Mouse (Mus musculus): ENCODE measurements around the gene Ncapd2. TPM values are rescaled to one million over a fixed set of nuclear protein-coding genes. Genes with fewer than 3 reads are reported as not detected.

Gene Ncapd2
- polyA plus RNA-seq, 1 experiment, result 84.6 TPM

DNA sequence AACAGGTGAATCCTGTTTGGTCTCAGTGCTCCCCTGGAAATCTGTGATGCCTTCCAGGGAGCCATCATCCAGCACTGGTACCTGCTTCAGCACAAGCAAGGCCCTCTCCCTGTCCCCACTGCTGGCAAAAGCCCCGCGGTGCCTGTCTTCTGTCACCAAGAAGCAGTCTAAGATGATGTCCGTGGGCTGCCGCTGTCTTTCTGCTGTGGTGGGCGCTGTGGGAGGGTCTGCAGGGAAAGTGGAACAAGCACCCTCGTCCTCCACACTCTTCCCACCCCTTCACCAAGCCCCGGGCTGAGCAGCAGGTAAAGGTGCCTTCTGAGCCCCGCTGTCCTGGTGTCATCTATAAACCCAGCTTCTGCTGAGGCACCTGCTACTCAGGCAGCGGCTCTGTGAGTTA, 39.1 kb upstream of the Ncapd2 start:
- WGBS, result 61% methylated on average over 9 of the region's 9 CpGs
- Histone ChIP-seq H3K4me3 (ENCODE audit: extremely low read depth, insufficient read depth, insufficient read length) (peak overlapping the region; percentile 25; the same call in 1 of the 2 replicates), H3K27me3 (ENCODE audit: control insufficient read depth, insufficient read depth, low read length) (no peaks in the 10 kb centered on the region), H3K27ac (ENCODE audit: insufficient read depth, low read length) (peak overlapping the region; percentile 98), H3K4me1 (ENCODE audit: control insufficient read depth, insufficient read depth, insufficient read length) (peaks cover 9% of the 10 kb centered on the region; the same call in 1 of the 2 replicates), H3K36me3 (ENCODE audit: control insufficient read depth, insufficient read depth, low read length) (peaks cover 24% of the 10 kb centered on the region)
- no peak for DNase-seq (ENCODE audit: low read depth in 1 of 2, low spot score in 2 of 2)
- TF ChIP-seq POLR2A (IDR thresholded peaks at IDR 0.05; ENCODE audit: low read depth, low read length) (no peak), CTCF (IDR thresholded peaks at IDR 0.05; ENCODE audit: extremely low read depth, insufficient read depth, insufficient read length, insufficient replicate concordance) (no peak)

DNA sequence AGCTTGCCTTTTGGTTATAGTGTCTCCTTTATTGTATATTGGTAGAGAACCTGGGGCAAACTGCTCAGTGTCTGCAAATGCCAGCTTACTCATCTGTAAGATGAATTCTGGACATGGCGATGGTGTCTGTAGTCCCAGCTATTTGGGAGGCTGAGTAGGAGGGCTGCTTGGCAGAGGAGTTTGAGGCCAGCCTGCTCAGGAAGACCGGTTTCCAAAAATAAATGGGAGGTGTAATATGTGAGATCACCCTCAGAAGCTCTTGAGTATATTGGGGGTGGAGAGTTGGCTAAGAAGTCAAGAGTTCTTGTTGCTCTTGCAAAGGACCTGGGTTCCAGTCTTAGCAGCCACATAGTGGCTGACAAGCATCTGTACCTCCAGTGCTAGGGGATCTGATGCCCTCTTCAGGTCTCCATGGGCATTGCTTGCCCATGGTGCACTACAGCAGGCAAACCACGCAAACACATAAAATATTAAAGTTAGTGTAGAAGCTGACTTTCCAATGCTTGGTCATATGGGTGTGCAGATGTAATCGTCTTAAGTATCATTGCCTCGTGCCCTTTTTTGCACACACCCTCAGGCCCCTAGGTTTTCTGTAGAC, 34.1 kb upstream of the Ncapd2 start:
- no peak overlapping the region for H3K27ac ChIP-seq (ENCODE audit: insufficient read depth, low read length)

DNA sequence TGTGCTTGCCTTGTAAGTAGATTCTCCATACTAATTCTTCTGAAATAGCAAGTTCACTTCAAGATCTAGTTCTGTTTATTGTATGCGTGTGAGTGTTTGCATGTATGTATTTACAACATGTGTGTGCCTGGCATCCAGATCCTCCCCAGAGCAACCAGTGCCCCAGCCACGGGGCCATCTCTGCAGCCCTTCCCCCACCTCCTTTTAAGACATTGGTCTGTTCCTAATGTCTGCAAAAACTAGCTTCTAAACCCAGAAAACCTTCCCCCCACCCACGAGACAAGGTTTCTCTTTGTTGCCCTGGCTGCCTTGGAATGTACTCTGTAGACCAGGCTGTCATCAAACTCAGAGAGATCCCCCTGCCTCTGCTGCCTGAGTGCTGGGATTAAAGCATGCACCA, 31.1 kb upstream of the Ncapd2 start:
- Histone ChIP-seq H3K4me1 (ENCODE audit: control insufficient read depth, insufficient read depth, insufficient read length) (peaks cover 23% of the 10 kb centered on the region), H3K27me3 (ENCODE audit: control insufficient read depth, insufficient read depth, low read length) (no peaks in the 10 kb centered on the region), H3K27ac (ENCODE audit: insufficient read depth, low read length) (peak overlapping the region; percentile 88), H3K4me3 (ENCODE audit: extremely low read depth, insufficient read depth, insufficient read length) (no peak overlapping the region; the same call in 1 of the 2 replicates), H3K36me3 (ENCODE audit: control insufficient read depth, insufficient read depth, low read length) (peaks cover 48% of the 10 kb centered on the region)
- TF ChIP-seq POLR2A (IDR thresholded peaks at IDR 0.05; ENCODE audit: low read depth, low read length) (no peak), CTCF (IDR thresholded peaks at IDR 0.05; ENCODE audit: extremely low read depth, insufficient read depth, insufficient read length, insufficient replicate concordance) (no peak)
- WGBS, result 26% methylated on average over 3 of the region's 3 CpGs
- DNase-seq (ENCODE audit: low read depth in 1 of 2, low spot score in 2 of 2), result no peak

More for the DNA sequence above, 34.1 kb upstream of the Ncapd2 start:
- TF ChIP-seq POLR2A (IDR thresholded peaks at IDR 0.05; ENCODE audit: low read depth, low read length), result no peak
- peak; percentile 50; the same call in 1 of the 2 replicates for TF ChIP-seq CTCF (IDR thresholded peaks at IDR 0.05; ENCODE audit: extremely low read depth, insufficient read depth, insufficient read length, insufficient replicate concordance)
- no peak for DNase-seq (ENCODE audit: low read depth in 1 of 2, low spot score in 2 of 2)
- Histone ChIP-seq H3K4me3 (ENCODE audit: extremely low read depth, insufficient read depth, insufficient read length) (no peak overlapping the region), H3K4me1 (ENCODE audit: control insufficient read depth, insufficient read depth, insufficient read length) (peaks cover 26% of the 10 kb centered on the region), H3K36me3 (ENCODE audit: control insufficient read depth, insufficient read depth, low read length) (peaks cover 48% of the 10 kb centered on the region), H3K27me3 (ENCODE audit: control insufficient read depth, insufficient read depth, low read length) (no peaks in the 10 kb centered on the region)
- 86% methylated on average over 5 of the region's 5 CpGs for WGBS

DNA sequence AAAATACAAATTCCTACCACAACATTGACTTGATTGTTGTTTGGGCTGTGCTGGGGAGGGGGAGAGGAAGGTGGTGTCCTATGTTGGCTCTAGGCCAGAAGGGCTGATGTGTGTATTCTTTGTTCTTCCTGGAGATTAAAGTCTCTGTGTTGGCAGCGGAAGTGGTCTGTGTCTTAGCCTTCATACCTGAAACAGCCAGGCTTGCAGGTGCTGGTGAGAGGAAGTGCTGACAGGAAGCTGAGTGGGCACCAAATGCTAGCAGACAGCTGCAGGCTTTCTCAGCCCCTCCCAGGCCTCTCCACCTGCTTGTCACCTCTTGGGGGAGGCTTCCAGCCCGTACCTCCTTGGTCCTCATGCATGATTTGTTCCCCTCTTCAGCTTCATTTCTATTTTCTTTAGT, 30.6 kb upstream of the Ncapd2 start:
- Histone ChIP-seq H3K36me3 (ENCODE audit: control insufficient read depth, insufficient read depth, low read length) (peaks cover 46% of the 10 kb centered on the region), H3K27ac (ENCODE audit: insufficient read depth, low read length) (peak overlapping the region; percentile 91), H3K27me3 (ENCODE audit: control insufficient read depth, insufficient read depth, low read length) (no peaks in the 10 kb centered on the region), H3K4me1 (ENCODE audit: control insufficient read depth, insufficient read depth, insufficient read length) (peaks cover 23% of the 10 kb centered on the region), H3K4me3 (ENCODE audit: extremely low read depth, insufficient read depth, insufficient read length) (no peak overlapping the region)
- DNase-seq (ENCODE audit: low read depth in 1 of 2, low spot score in 2 of 2), result peak; percentile 85 to 88
- whole genome bisulfite sequencing, result 16% methylated on average over 2 of the region's 2 CpGs
- no peak for TF ChIP-seq POLR2A (IDR thresholded peaks at IDR 0.05; ENCODE audit: low read depth, low read length)
- no peak for TF ChIP-seq CTCF (IDR thresholded peaks at IDR 0.05; ENCODE audit: extremely low read depth, insufficient read depth, insufficient read length, insufficient replicate concordance)

DNA sequence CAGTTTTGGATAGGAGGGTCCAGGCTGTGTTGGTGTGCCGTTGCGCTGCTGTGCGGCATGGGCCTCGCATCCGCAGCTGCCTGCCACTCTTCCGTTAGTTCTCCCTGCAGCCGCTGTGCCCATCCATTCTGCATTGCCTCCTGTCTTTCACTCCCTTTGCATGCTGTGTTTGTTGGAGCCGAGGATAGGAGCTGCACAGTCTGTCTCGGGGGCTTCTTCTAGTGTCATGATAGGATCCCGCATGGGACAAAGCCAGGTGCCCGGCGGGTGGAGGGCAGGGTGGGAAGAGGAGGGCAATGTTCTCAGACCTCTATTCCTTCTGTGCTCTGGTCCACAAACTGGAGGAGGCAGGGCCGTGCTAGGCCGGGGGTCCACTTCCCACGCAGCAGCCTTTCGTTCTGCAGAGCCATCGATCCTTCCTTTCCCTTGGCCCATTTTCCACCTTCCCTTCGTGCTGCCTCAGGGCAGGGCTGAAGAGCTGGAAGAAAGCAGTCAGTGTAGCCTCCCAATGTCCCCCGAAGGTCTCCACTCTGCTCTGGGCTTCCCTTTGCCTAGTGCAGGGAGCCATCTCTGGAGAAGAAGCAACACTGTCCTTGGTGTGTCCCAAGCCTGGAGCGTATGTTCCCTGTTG, 29.7 kb upstream of the Ncapd2 start:
- DNase-seq (ENCODE audit: low read depth in 1 of 2, low spot score in 2 of 2), result no peak
- peak overlapping the region; percentile 91 for H3K27ac ChIP-seq (ENCODE audit: insufficient read depth, low read length)
- H3K36me3 ChIP-seq (ENCODE audit: control insufficient read depth, insufficient read depth, low read length), result peaks cover 40% of the 10 kb centered on the region
- H3K4me1 ChIP-seq (ENCODE audit: control insufficient read depth, insufficient read depth, insufficient read length), result peaks cover 27% of the 10 kb centered on the region
- H3K4me3 ChIP-seq (ENCODE audit: extremely low read depth, insufficient read depth, insufficient read length), result no peak overlapping the region
- 93% methylated on average over 20 of the region's 20 CpGs for WGBS
- TF ChIP-seq POLR2A (IDR thresholded peaks at IDR 0.05; ENCODE audit: low read depth, low read length), result no peak
- no peaks in the 10 kb centered on the region for H3K27me3 ChIP-seq (ENCODE audit: control insufficient read depth, insufficient read depth, low read length)

DNA sequence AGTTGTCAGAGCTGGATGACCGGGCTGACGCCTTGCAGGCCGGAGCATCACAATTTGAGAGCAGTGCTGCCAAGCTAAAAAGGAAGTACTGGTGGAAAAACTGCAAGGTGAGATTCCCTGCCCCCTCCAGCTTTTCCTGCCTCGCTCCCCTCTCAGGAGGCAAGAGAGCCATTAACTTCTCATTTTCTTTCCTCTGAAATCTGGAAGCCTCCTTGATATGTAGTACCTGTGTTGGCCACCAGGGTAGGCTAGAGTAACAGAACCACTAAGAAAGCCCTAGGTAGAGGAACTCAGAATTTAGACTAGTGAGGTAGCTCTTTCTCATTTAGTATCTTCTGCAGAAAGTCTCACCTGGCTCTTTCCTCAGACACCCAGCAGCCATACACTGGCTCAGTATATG, 27.5 kb upstream of the Ncapd2 start:
- H3K27ac ChIP-seq (ENCODE audit: insufficient read depth, low read length), result peak overlapping the region; percentile 46
- no peaks in the 10 kb centered on the region for H3K27me3 ChIP-seq (ENCODE audit: control insufficient read depth, insufficient read depth, low read length)
- peaks cover 27% of the 10 kb centered on the region for H3K4me1 ChIP-seq (ENCODE audit: control insufficient read depth, insufficient read depth, insufficient read length)
- peaks cover 25% of the 10 kb centered on the region for H3K36me3 ChIP-seq (ENCODE audit: control insufficient read depth, insufficient read depth, low read length)
- TF ChIP-seq POLR2A (IDR thresholded peaks at IDR 0.05; ENCODE audit: low read depth, low read length) (no peak), CTCF (IDR thresholded peaks at IDR 0.05; ENCODE audit: extremely low read depth, insufficient read depth, insufficient read length, insufficient replicate concordance) (peak; percentile 15; the same call in 1 of the 2 replicates)
- DNase-seq (ENCODE audit: low read depth in 1 of 2, low spot score in 2 of 2), result peak; percentile 73 to 77
- H3K4me3 ChIP-seq (ENCODE audit: extremely low read depth, insufficient read depth, insufficient read length), result no peak overlapping the region
- 60% methylated on average over 4 of the region's 4 CpGs for WGBS

DNA sequence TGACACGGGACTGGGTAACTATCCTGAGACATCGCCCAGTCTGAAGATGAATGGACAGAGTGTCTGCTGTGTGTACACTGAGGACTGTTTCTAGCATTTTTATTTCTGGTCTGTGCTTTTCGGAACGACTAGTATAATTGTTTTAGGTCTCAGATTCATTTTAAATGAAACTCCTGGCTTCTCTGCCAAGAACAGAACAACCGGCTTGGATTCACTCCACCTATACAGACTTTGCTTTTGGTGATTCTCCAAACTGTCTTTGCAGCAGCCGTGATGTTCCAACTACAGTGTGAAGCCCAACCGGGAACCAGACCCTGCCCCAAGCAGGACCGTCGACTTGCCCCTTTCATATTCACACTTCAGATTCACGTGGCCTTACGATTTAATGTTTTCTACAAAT, 26.4 kb upstream of the Ncapd2 start:
- TF ChIP-seq POLR2A (IDR thresholded peaks at IDR 0.05; ENCODE audit: low read depth, low read length) (no peak), CTCF (IDR thresholded peaks at IDR 0.05; ENCODE audit: extremely low read depth, insufficient read depth, insufficient read length, insufficient replicate concordance) (no peak)
- H3K4me3 ChIP-seq (ENCODE audit: extremely low read depth, insufficient read depth, insufficient read length), result no peak overlapping the region
- H3K27me3 ChIP-seq (ENCODE audit: control insufficient read depth, insufficient read depth, low read length), result no peaks in the 10 kb centered on the region
- no peak for DNase-seq (ENCODE audit: low read depth in 1 of 2, low spot score in 2 of 2)
- H3K27ac ChIP-seq (ENCODE audit: insufficient read depth, low read length), result no peak overlapping the region
- peaks cover 22% of the 10 kb centered on the region for H3K4me1 ChIP-seq (ENCODE audit: control insufficient read depth, insufficient read depth, insufficient read length)
- H3K36me3 ChIP-seq (ENCODE audit: control insufficient read depth, insufficient read depth, low read length), result peaks cover 18% of the 10 kb centered on the region
- WGBS, result 87% methylated on average over 11 of the region's 11 CpGs

Data from spleen, adult 2 months (tissue).